Mouse (Mus musculus) megakaryocyte-erythroid progenitor cell, adult 5-6 weeks (primary cell): ENCODE data around the gene Tjp2. TPM values are rescaled to one million over a fixed set of nuclear protein-coding genes. Genes with fewer than 3 reads are reported as not detected.
"Not testable (repeated sequence)": the region's sequence is repeated elsewhere in the genome, so short reads cannot be mapped to it uniquely, and the experiment has no call there.

Experiments used
- ATAC-seq: replicated peaks from 2 replicates; pipeline ENCODE4 v1.8.0; 2016; ENCODE audit warnings: mild to moderate bottlenecking, inconsistent platforms; ENCODE audit not compliant: severe bottlenecking, poor library complexity, low FRiP score, low TSS enrichment
- total RNA-seq, 2 experiments: library from RNA; stranded (forward) in 1 of 2; stranded (reverse) in 1 of 2; fragments of 200-1000, 215-1000 nt in 1 of 2; fragments of >200 nt in 1 of 2; fragmentation: Nextera tagmentation in 1 of 2; gene quantifications; 2 replicates each; pipeline ENCODE4 v1.2.3; 2014 to 2017

Tjp2 gene
- total RNA-seq, 2 experiments from 2014 or later = 1.4 to 3.6 TPM

GRCm38 (mm10) chr19:24192946-24193345 lies 31.9 kb downstream of the Tjp2 start:
- no peak for ATAC-seq

GRCm38 (mm10) chr19:24187791-24188190 lies 37.0 kb downstream of the Tjp2 start:
- ATAC-seq = no peak

- not testable (repeated sequence) for ATAC-seq
Measured at GRCm38 (mm10) chr19:24187358-24187757, 37.5 kb downstream of the Tjp2 start.

- ATAC-seq = no peak
Measured at GRCm38 (mm10) chr19:24183680-24184235, 41.1 kb downstream of the Tjp2 start.

GRCm38 (mm10) chr19:24180415-24180814 lies 44.4 kb downstream of the Tjp2 start:
- ATAC-seq = no peak

GRCm38 (mm10) chr19:24178086-24178485 lies 46.7 kb downstream of the Tjp2 start:
- no peak for ATAC-seq

- ATAC-seq = no peak
Measured at GRCm38 (mm10) chr19:24176692-24177091, 48.1 kb downstream of the Tjp2 start.

GRCm38 (mm10) chr19:24174896-24175295 lies 49.9 kb downstream of the Tjp2 start:
- ATAC-seq = no peak

- peak; percentile 93 for ATAC-seq
Measured at GRCm38 (mm10) chr19:24173608-24174523, 51.0 kb downstream of the Tjp2 start.

- ATAC-seq = no peak
Measured at GRCm38 (mm10) chr19:24173020-24173419, 51.8 kb downstream of the Tjp2 start.

GRCm38 (mm10) chr19:24168531-24168930 lies 56.3 kb downstream of the Tjp2 start:
- ATAC-seq = no peak

- peak; percentile 94 for ATAC-seq
Measured at GRCm38 (mm10) chr19:24166516-24167091, 58.2 kb downstream of the Tjp2 start.

GRCm38 (mm10) chr19:24163974-24164373 lies 60.9 kb downstream of the Tjp2 start:
- no peak for ATAC-seq

GRCm38 (mm10) chr19:24160460-24160859 lies 64.4 kb downstream of the Tjp2 start:
- ATAC-seq = no peak

GRCm38 (mm10) chr19:24159751-24160150 lies 65.1 kb downstream of the Tjp2 start:
- no peak for ATAC-seq

- no peak for ATAC-seq
Measured at GRCm38 (mm10) chr19:24159334-24159733, 65.5 kb downstream of the Tjp2 start.

GRCm38 (mm10) chr19:24156067-24156455 lies 68.8 kb downstream of the Tjp2 start:
- no peak for ATAC-seq

- ATAC-seq = no peak
Measured at GRCm38 (mm10) chr19:24155395-24156066, 69.3 kb downstream of the Tjp2 start.

GRCm38 (mm10) chr19:24153266-24154023 lies 71.4 kb downstream of the Tjp2 start:
- peak; percentile 57; the same call in 1 of the 2 replicates for ATAC-seq
